Mouse (Mus musculus) kidney, adult 8-10 months (tissue): ENCODE measurements around the gene Prkn.
A peak's percentile ranks its signal among the peaks of the same experiment; 100 is the strongest.

Source experiments
- DNase-seq, 2 experiments: peaks; one replicate each; pipeline ENCODE4 v3.0.0; 2022

The Prkn gene

DNA sequence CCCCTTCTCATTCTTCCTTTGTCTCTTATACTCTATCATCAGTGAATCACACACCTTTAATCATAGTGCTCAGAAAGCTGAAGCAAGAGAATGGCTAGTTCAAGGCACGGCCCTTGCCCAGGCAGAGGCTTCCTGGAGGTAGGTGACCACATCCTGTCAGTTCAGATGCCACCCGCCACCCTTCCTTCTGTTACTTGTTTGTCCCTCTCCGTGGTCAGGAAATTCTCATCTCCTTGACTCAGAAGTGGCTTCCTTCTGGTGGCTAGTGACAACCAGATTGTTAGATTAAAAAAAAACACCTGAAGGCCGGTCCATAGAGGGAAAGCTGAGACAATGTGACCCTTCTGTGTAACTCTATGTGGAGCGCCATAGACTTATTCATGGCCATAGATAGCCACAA, 710.4 kb downstream of the Prkn start:
- DNase-seq: no peak

DNA sequence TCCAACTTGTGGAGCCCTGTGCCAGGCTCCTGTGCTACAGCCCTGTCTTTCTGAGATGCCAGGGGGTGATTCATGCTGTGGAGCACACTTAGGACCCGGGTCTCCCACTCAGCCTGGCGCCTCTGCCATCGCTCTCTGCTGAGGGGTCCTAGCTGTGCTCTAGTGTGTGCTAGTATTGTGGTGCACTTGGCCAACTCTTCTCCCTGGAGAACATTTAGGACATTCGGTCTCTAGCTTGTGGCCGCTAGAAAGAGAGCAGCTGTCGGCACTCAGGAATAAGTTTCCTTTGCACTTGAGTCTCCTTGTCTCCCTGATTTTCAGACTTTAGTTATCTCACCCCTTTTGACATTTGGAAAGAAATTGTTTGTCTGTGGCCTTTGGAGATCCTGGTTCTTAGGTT, 725.5 kb downstream of the Prkn start:
- no peak for DNase-seq

DNA sequence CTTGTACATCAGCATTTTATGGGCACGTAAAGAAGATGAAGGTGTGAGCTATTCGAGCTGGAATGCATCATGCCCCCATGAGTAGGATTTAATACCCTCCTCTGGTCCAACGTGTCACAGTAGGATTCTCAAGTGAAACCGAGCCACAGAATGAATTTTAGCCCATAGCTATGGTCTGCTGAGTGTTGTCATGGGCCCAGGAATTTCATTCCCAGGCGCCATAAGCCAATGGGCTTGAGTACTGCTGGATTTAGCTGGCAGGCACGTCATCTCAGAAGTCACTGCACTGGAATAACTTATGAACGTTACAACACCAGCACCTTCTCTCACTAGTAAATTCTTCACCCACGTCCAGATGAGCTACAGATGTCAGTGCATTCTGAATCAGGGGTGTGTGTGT, 730.2 kb downstream of the Prkn start:
- DNase-seq: no peak

DNA sequence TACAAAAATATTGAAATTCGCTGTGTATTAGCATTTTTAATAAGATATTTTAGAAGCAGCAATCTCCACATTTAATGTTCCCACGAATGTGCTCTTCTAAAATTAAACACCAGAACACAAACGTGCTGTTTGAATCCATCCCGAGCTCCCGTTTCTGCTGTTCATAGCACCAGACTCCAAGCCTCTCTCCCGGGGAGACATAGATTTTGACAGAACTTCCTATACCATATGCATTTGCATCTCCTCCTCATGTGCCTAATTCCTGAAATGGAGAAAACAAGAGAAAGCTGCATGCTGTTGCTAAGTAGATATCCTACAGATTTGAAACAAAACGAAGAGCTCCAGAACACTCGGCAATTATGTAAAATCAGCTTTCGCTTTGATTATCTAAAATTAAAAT, 733.5 kb downstream of the Prkn start:
- no peak for DNase-seq

- no peak for DNase-seq
Observed at GRCm38 (mm10) chr17:11585491-11585890, 745.3 kb downstream of the Prkn start.

GRCm38 (mm10) chr17:11607931-11608330, 767.7 kb downstream of the Prkn start:
- DNase-seq: no peak

GRCm38 (mm10) chr17:11611459-11611858, 771.3 kb downstream of the Prkn start:
- DNase-seq: peak; percentile 55 to 70

- no peak for DNase-seq
Observed at GRCm38 (mm10) chr17:11612801-11613531, 772.8 kb downstream of the Prkn start.

DNA sequence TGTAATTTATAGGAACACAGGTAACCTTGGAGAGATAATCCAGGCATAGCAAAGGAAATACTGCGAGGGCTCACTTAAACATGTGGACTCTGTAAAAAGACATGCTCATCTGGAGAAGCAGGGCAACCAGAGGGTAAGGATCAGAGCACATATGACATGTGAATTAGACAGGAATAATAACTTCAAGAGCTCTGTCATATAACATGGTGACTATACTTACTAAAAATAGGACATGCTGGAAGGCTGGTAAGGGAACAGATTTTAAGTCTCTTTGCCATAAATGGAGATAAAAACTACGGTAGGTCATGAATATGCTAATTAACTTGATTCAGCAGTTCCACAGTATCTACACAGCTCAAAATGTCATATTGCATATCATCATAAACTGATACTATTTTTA, 777.4 kb downstream of the Prkn start:
- no peak for DNase-seq

DNA sequence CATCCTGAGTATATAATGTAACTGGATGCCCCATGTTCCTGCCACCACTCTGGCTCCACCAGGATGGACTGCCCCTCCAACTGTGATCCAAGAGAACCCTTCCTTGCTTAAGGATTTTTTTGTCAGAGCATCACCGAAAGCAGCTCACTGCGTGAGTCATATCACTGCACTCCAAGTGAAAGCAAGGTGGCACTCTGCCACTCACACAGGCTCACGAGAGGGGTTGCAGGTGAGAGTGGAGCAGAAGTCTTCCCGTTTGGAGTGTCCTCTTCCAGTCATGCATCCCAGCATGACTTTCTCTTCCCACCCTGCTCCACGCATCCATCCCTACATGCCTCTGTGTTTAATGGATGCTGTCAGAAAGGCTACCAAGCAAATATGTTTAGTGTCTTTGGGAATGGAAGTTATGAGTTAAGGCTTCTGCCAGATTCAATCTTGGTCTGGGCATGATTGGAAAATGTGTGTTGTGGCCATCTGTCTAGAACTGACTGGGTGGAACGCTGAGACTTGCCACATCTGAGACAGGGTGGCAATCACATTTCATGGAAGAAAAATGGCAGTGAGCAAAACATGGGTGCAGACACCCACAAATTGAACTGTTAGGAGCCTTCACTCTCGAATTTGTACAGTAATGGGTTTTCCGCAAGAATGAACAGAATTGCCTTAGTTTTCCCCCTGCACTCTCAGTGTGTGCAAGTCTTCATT, 778.9 kb downstream of the Prkn start:
- no peak for DNase-seq

- DNase-seq: no peak
Observed at GRCm38 (mm10) chr17:11620770-11621169, 780.6 kb downstream of the Prkn start.

DNA sequence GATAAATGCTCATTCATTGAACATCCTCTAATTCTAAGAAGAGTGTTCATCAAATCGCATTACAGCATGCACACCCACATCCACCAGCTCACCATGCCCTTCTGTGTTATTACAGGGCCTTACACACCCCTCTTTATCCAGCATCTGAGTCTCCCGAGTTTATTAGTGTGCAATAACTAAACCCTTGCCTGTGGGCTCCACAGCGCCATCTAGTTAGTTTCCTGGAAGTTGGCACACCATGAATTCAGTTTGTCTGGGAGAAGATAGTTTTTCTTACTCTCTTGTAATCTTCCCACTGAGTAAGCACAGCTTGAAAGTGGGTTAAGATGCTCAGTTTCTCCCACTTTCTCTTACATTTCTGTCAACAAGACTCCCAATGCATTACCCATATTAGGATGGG, 781.3 kb downstream of the Prkn start:
- DNase-seq: no peak

GRCm38 (mm10) chr17:11626306-11626705, 786.1 kb downstream of the Prkn start:
- DNase-seq: no peak

DNA sequence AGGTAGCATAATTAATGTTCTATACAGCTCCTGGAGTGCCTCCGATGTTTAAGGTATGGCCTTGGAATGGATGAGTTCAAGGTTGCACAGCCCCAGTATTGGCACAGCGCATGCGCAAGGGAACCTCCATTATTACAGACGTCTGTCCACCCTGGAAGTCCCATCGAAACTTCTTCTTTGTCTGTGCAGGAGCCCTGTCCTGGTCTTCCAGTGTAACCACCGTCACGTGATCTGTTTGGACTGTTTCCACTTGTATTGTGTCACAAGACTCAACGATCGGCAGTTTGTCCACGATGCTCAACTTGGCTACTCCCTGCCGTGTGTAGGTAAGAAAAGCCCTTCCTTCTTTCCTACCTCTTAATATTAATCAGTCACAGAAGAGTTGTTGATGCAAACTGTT, 794.9 kb downstream of the Prkn start:
- DNase-seq: no peak

GRCm38 (mm10) chr17:11637642-11638041, 797.5 kb downstream of the Prkn start:
- no peak for DNase-seq

DNA sequence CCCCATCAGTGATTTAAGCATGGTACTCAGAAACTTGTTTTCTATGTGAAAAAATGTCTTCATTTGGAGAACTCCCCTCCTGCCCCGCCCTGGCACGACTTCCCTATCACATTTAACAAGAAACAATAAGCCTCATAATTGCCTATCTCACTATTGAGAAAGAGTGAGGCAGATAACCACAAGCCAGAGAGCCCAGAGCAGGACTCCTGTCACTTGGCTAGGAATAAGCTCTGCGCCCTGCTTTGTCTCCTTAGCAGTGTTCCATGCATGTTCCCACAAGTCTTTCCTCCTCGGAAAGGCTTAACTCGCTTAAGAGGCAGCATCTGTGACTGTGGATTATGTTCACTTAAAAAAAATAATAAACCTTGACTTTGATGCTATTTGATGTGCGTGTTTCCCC, 798.3 kb downstream of the Prkn start:
- no peak for DNase-seq

DNA sequence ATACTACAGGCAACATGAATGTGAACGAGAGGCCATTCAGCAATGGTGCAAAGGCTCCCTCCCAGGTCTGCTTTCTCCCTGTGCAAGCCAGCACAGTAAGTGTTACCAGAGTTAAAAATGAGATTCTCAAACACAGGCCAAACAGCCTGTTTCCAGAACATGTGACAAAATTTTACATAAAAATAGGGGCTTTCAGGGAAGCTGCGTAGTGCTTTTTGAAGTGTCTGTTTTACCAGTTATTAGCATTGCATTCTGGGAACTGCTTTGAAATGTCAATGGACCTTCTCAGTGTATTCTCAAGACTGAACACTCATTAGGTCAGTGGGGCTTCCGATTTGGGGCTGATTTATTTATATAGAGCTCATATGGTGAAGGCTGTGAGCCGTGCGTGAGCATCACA, 799.6 kb downstream of the Prkn start:
- no peak for DNase-seq

- DNase-seq: no peak
Observed at GRCm38 (mm10) chr17:11642328-11642727, 802.1 kb downstream of the Prkn start.

GRCm38 (mm10) chr17:11644016-11644415, 803.8 kb downstream of the Prkn start:
- peak; percentile 23 to 40 for DNase-seq

DNA sequence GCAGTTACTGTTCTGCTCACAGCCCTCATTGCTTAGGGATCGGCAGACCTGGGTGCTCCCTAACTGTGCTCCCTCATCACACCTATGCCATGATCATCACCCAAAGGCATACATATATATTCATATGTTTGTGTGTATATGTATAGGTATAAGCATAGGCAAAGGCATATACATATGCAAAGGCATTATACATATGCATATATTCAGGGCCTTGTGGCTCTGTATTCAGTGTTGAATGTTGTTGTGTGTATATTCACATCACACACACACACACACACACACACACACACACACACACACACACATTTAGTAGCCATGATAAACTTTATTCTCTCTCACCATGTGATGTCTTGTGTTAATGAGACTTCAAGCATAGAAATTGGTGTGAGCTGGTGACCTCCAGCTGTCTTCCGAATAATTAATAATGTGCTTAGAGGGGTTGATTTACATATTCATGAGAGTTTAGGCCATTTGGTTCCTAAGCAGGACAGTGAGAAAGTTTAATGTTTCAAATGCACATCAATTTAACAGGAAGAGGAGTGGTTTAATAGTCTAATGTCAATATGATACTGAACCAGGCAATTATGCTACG, 804.8 kb downstream of the Prkn start:
- DNase-seq: no peak

DNA sequence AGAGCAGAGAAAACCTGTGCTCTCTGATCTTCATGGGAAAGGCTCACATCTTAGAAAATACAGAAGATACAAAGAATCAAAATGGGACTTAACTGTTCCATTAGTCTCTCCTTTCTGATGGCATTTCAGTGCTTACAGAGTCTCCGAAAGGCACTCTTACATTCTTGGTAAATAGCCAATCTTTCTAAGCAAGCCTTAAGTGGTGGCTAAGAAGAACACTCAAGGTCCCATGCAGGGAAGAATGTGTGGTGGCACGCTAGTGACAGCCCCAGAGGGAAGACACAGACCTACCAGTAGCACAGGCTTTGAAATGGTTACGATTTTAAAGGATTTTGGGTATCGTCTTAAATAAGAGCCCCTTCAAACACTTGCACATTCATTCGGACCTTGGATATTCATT, 816.2 kb downstream of the Prkn start:
- DNase-seq: no peak

DNA sequence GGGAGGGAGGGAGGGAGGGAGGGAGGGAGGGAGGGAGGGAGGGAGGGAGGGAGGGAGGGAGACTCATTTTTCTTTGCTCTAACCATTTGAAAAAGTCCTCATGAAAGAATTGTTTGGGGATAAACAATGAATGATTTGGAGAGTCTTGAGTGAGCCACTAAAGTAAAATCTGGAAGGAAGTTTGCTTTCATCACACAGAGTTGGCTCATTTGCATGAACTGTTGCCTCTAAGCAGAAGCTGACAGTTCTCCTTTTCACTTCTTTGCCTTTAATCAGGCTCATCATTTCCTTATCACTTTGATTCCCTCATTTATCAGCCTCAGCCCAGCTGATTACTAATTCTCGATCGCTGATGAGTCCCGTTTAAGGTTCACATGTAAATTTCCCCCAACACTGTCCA, 816.7 kb downstream of the Prkn start:
- no peak for DNase-seq

GRCm38 (mm10) chr17:11661898-11662297, 821.7 kb downstream of the Prkn start:
- peak in 1 of 2 experiments; percentile 39 for DNase-seq

GRCm38 (mm10) chr17:11663437-11663836, 823.3 kb downstream of the Prkn start:
- no peak for DNase-seq
